In the genomic region with DNA sequence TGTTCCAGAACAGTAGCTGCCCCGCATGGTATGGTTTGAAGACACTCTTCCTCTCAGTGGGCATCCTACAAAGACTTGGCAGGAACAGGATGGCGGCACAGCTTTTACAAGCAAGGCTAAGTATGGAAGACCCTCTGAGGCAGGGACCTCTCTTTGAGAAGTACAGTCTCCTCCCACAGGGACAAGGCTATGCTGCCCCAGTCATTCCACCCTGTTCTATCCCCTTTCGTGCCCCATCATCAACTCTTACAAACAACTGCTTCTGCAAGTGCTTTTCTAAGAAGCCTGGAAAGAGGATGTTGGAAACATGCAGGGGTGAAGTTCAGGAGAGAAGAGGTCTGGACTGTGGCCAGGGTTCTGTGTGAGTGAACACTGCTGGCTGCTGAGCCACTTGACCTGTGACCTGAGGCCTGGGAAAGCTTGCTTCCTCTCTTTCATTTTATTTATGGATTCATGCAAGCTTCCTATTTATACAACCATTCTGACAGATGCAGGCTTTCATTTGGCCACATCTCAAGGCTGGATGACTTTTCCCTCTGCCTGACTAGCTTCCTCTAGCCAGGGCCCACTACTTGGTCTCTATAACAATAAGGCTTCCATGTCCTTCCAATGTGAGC, we compare ENCODE assay signal across 10 mouse cellular contexts.
DNase-seq lines count a peak whose midpoint lies in the region; TF ChIP-seq lines count a peak whose summit lies in the region.
"Had no signal": no experiment of that assay in that cellular context is flagged by ENCODE, and none has a peak within 500 bp of the region (broad histone marks: within the 10 kb centered on the region; RNA-seq: fewer than 3 reads in every experiment).

No protein-coding gene starts in this region.

- intact Hi-C loops in heart, postnatal 10 days (cut with DNase I) = loop anchor here (2.0 kb wide), 1 partner anchor 34 kb away; no protein-coding TSS in a partner anchor

- DNase-seq in Muller cell, postnatal 12 days (ENCODE audit: inconsistent ontology term) = peak; percentile 30
- peak; percentile 79 to 84 for DNase-seq in heart, postnatal 10 days
- peak; percentile 52 to 57 for DNase-seq in lung, adult 18-20 months
- no peak for DNase-seq in right cerebral cortex, postnatal 10 days (ENCODE audit: low spot score in 2 of 2)
- no peak for DNase-seq in frontal cortex, postnatal 36 days (ENCODE audit: low spot score in 2 of 2)
- DNase-seq in cerebellum, adult 18-20 months = no peak
- no peak for DNase-seq in layer of hippocampus, adult 18-20 months (ENCODE audit: low spot score in 2 of 2)

- TF ChIP-seq CTCF in bone marrow macrophage, adult 2 months (IDR thresholded peaks at IDR 0.05; ENCODE audit: low read depth, low read length) = no peak

- H3K4me3 ChIP-seq in bone marrow macrophage, adult 2 months (ENCODE audit: insufficient read depth, low read length) = no peak overlapping the region
- H3K4me3 ChIP-seq: embryonic facial prominence, embryonic 13.5 days; limb, embryonic 13.5 days had no signal

- no peak for TF ChIP-seq POLR2A in bone marrow macrophage, adult 2 months (IDR thresholded peaks at IDR 0.05; ENCODE audit: borderline replicate concordance, low read depth, low read length)

- 0 out of 2 replicates have a peak overlapping the region, but pooled peaks have one; percentile 1 for H3K27ac ChIP-seq in bone marrow macrophage, adult 2 months (ENCODE audit: insufficient read depth, low read depth, low read length)
- H3K27ac ChIP-seq: embryonic facial prominence, embryonic 13.5 days; limb, embryonic 13.5 days had no signal

- peaks cover 15% of the 10 kb centered on the region for H3K4me1 ChIP-seq in bone marrow macrophage, adult 2 months (ENCODE audit: control insufficient read depth, insufficient read depth, low read length)
- H3K4me1 ChIP-seq: embryonic facial prominence, embryonic 13.5 days; limb, embryonic 13.5 days had no signal

Comparison
In these comparisons a context has a peak if more than half of its experiments do, and no peak if none do; other contexts are left out.
1. DNase-seq: peak in Muller cell, postnatal 12 days (single experiment), heart, postnatal 10 days (2 of 2) and lung, adult 18-20 months (2 of 2); none in right cerebral cortex, postnatal 10 days (0 of 2), frontal cortex, postnatal 36 days (0 of 2), cerebellum, adult 18-20 months (0 of 2) and layer of hippocampus, adult 18-20 months (0 of 2).